25 mouse cellular contexts compared by ENCODE assay signal in genomic region chr8:121450211-121450610, GRCm38 (mm10).
DNase-seq lines count a peak whose midpoint lies in the region; ATAC-seq and TF ChIP-seq lines count a peak whose summit lies in the region.
"Had no signal": no experiment of that assay in that cellular context is flagged by ENCODE, and none has a peak within 500 bp of the region (broad histone marks: within the 10 kb centered on the region; RNA-seq: fewer than 3 reads in every experiment).

No protein-coding gene starts in this region.

- H3K9me3 ChIP-seq in kidney, postnatal 0 days (replicated peaks; ENCODE audit: low read length): no peaks in the 10 kb centered on the region
- no peaks in the 10 kb centered on the region for H3K9me3 ChIP-seq in kidney, embryonic 15.5 days (replicated peaks)
- H3K9me3 ChIP-seq in embryonic facial prominence, embryonic 10.5 days: no peaks in the 10 kb centered on the region
- H3K9me3 ChIP-seq: embryonic facial prominence, embryonic 13.5 days; forebrain, embryonic 12.5 days; forebrain, embryonic 15.5 days had no signal

- H3K9ac ChIP-seq in kidney, postnatal 0 days (ENCODE audit: low read depth, low read length): no peak overlapping the region
- no peak overlapping the region for H3K9ac ChIP-seq in kidney, embryonic 15.5 days
- H3K9ac ChIP-seq: embryonic facial prominence, embryonic 13.5 days; forebrain, embryonic 12.5 days; forebrain, embryonic 15.5 days; hindbrain, embryonic 14.5 days had no signal

- no peaks in the 10 kb centered on the region for H3K4me1 ChIP-seq in kidney, postnatal 0 days (replicated peaks; ENCODE audit: insufficient read depth, low read length)
- H3K4me1 ChIP-seq in kidney, embryonic 15.5 days: peaks cover 43% of the 10 kb centered on the region
- H3K4me1 ChIP-seq in embryonic facial prominence, embryonic 10.5 days: peaks cover 40% of the 10 kb centered on the region
- H3K4me1 ChIP-seq: forebrain, embryonic 12.5 days; forebrain, embryonic 15.5 days had no signal

- 51% methylated on average over 8 of the region's 8 CpGs for WGBS in kidney, postnatal 0 days
- 39% methylated on average over 8 of the region's 8 CpGs for WGBS in kidney, embryonic 15.5 days
- 30% methylated on average over 8 of the region's 8 CpGs for WGBS in embryonic facial prominence, embryonic 10.5 days

- no peak overlapping the region for H3K4me2 ChIP-seq in kidney, postnatal 0 days (ENCODE audit: low read length)
- no peak overlapping the region for H3K4me2 ChIP-seq in kidney, embryonic 15.5 days
- H3K4me2 ChIP-seq: embryonic facial prominence, embryonic 13.5 days; forebrain, embryonic 12.5 days; forebrain, embryonic 15.5 days; heart, embryonic 11.5 days; hindbrain, embryonic 14.5 days had no signal

- 0 out of 2 replicates have a peak, but pooled peaks have one; percentile 8 for ATAC-seq in kidney, postnatal 0 days (replicated peaks; ENCODE audit: low FRiP score, low read depth)
- no peak for ATAC-seq in kidney, embryonic 15.5 days (replicated peaks; ENCODE audit: low FRiP score)
- ATAC-seq: forebrain, embryonic 15.5 days; hindbrain, postnatal 0 days; inflammation-experienced regulatory T-cells, adult 6 months; intestine, embryonic 16.5 days; Patski had no signal

- DNase-seq in embryo, embryonic 9.5 days (ENCODE audit: extremely low spot score): peak; percentile 77
- DNase-seq in embryo, embryonic 11 days: no peak
- DNase-seq in kidney, postnatal 0 days (ENCODE audit: low spot score): no peak
- no peak for DNase-seq in embryonic facial prominence, embryonic 10.5 days (ENCODE audit: low spot score)
- no peak for DNase-seq in left cerebral cortex, postnatal 10 days (ENCODE audit: extremely low spot score in 1 of 2, low spot score in 2 of 2)
- DNase-seq: adrenal gland, postnatal 10 days; adrenal gland, postnatal 36 days; B cell, adult 2 months; cerebellum, adult 18-20 months; cerebellum, adult 9-10 months; cerebellum, postnatal 14 days; gastrocnemius, postnatal 25 days; heart, adult 2 months had no signal

- H3K36me3 ChIP-seq in kidney, postnatal 0 days (ENCODE audit: insufficient read depth, low read length): no peaks in the 10 kb centered on the region
- no peaks in the 10 kb centered on the region for H3K36me3 ChIP-seq in kidney, embryonic 15.5 days
- no peaks in the 10 kb centered on the region for H3K36me3 ChIP-seq in embryonic facial prominence, embryonic 10.5 days (replicated peaks)
- H3K36me3 ChIP-seq: embryonic facial prominence, embryonic 13.5 days; forebrain, embryonic 12.5 days; forebrain, embryonic 15.5 days; G1E had no signal

- H3K27ac ChIP-seq in kidney, postnatal 0 days: no peak overlapping the region
- no peak overlapping the region for H3K27ac ChIP-seq in kidney, embryonic 15.5 days
- peak overlapping the region; percentile 48; the same call in 1 of the 2 replicates for H3K27ac ChIP-seq in embryonic facial prominence, embryonic 10.5 days (replicated peaks)
- H3K27ac ChIP-seq: embryonic facial prominence, embryonic 13.5 days; forebrain, embryonic 12.5 days; forebrain, embryonic 15.5 days; heart, adult 2 months; hindbrain, embryonic 14.5 days; hindbrain, postnatal 0 days had no signal

- no peaks in the 10 kb centered on the region for H3K27me3 ChIP-seq in kidney, postnatal 0 days (ENCODE audit: insufficient read depth, low read length)
- 0 out of 2 replicates have a peak, but pooled peaks cover 6% of the 10 kb centered on the region for H3K27me3 ChIP-seq in kidney, embryonic 15.5 days
- H3K27me3 ChIP-seq in embryonic facial prominence, embryonic 10.5 days (replicated peaks; ENCODE audit: low read depth, poor library complexity, severe bottlenecking): peaks cover 22% of the 10 kb centered on the region; the same call in 1 of the 2 replicates
- H3K27me3 ChIP-seq: embryonic facial prominence, embryonic 13.5 days; forebrain, embryonic 12.5 days; forebrain, embryonic 15.5 days; Patski had no signal

- no peak for TF ChIP-seq CTCF in kidney, postnatal 0 days (IDR thresholded peaks at IDR 0.05; ENCODE audit: low read depth)

- intact Hi-C loops in left cerebral cortex, postnatal 10 days (cut with DNase I): no loop called here

- no peak overlapping the region for H3K4me3 ChIP-seq in kidney, postnatal 0 days (replicated peaks; ENCODE audit: low read depth, low read length)
- no peak overlapping the region for H3K4me3 ChIP-seq in kidney, embryonic 15.5 days (replicated peaks)
- no peak overlapping the region for H3K4me3 ChIP-seq in embryonic facial prominence, embryonic 10.5 days
- H3K4me3 ChIP-seq: embryonic facial prominence, embryonic 13.5 days; erythroblast, embryonic 14.5 days; forebrain, embryonic 12.5 days; forebrain, embryonic 15.5 days; heart, adult 2 months had no signal
